Mouse (Mus musculus): ENCODE measurements around the gene Ccdc149.
A peak's percentile ranks its signal among the peaks of the same experiment; 100 is the strongest.

Ccdc149 gene

GRCm38 (mm10) chr5:52449187-52449586, 22.1 kb downstream of the Ccdc149 start:
- peak in 1 of 2 experiments; percentile 20 for DNase-seq (ENCODE audit: low spot score in 2 of 2)

GRCm38 (mm10) chr5:52440278-52440677, 31.0 kb downstream of the Ccdc149 start:
- no peak for DNase-seq (ENCODE audit: low spot score in 2 of 2)

GRCm38 (mm10) chr5:52438946-52439345, 32.4 kb downstream of the Ccdc149 start:
- DNase-seq (ENCODE audit: low spot score in 2 of 2) = no peak

- DNase-seq (ENCODE audit: low spot score in 2 of 2) = no peak
Measured at GRCm38 (mm10) chr5:52435533-52435932, 35.8 kb downstream of the Ccdc149 start.

- no peak for DNase-seq (ENCODE audit: low spot score in 2 of 2)
Measured at GRCm38 (mm10) chr5:52431276-52431844, 40.0 kb downstream of the Ccdc149 start.

- no peak for DNase-seq (ENCODE audit: low spot score in 2 of 2)
Measured at GRCm38 (mm10) chr5:52429731-52430480, 41.4 kb downstream of the Ccdc149 start.

GRCm38 (mm10) chr5:52428613-52429012, 42.7 kb downstream of the Ccdc149 start:
- no peak for DNase-seq (ENCODE audit: low spot score in 2 of 2)

GRCm38 (mm10) chr5:52425819-52426218, 45.5 kb downstream of the Ccdc149 start:
- peak in 1 of 2 experiments; percentile 13 for DNase-seq (ENCODE audit: low spot score in 2 of 2)

GRCm38 (mm10) chr5:52423893-52424292, 47.4 kb downstream of the Ccdc149 start:
- DNase-seq (ENCODE audit: low spot score in 2 of 2) = no peak

- no peak for DNase-seq (ENCODE audit: low spot score in 2 of 2)
Measured at GRCm38 (mm10) chr5:52416485-52416884, 54.8 kb downstream of the Ccdc149 start.

- DNase-seq (ENCODE audit: low spot score in 2 of 2) = no peak
Measured at GRCm38 (mm10) chr5:52415917-52416316, 55.4 kb downstream of the Ccdc149 start.

GRCm38 (mm10) chr5:52415193-52415592, 56.1 kb downstream of the Ccdc149 start:
- no peak for DNase-seq (ENCODE audit: low spot score in 2 of 2)

GRCm38 (mm10) chr5:52411567-52411966, 59.8 kb downstream of the Ccdc149 start:
- DNase-seq (ENCODE audit: low spot score in 2 of 2) = no peak

- no peak for DNase-seq (ENCODE audit: low spot score in 2 of 2)
Measured at GRCm38 (mm10) chr5:52410197-52410596, 61.1 kb downstream of the Ccdc149 start.

GRCm38 (mm10) chr5:52408668-52409315, 62.5 kb downstream of the Ccdc149 start:
- DNase-seq (ENCODE audit: low spot score in 2 of 2) = no peak

- DNase-seq (ENCODE audit: low spot score in 2 of 2) = no peak
Measured at GRCm38 (mm10) chr5:52404373-52404772, 66.9 kb downstream of the Ccdc149 start.

- DNase-seq (ENCODE audit: low spot score in 2 of 2) = no peak
Measured at GRCm38 (mm10) chr5:52393756-52394155, 77.6 kb downstream of the Ccdc149 start.

GRCm38 (mm10) chr5:52391471-52391870, 79.8 kb downstream of the Ccdc149 start:
- DNase-seq (ENCODE audit: low spot score in 2 of 2) = peak; percentile 56 to 69

GRCm38 (mm10) chr5:52390381-52390780, 80.9 kb downstream of the Ccdc149 start:
- peak; percentile 57 to 59 for DNase-seq (ENCODE audit: low spot score in 2 of 2)

GRCm38 (mm10) chr5:52388092-52388749, 83.1 kb downstream of the Ccdc149 start:
- peak; percentile 50 to 69 for DNase-seq (ENCODE audit: low spot score in 2 of 2)

GRCm38 (mm10) chr5:52386016-52386415, 85.3 kb downstream of the Ccdc149 start:
- DNase-seq (ENCODE audit: low spot score in 2 of 2) = no peak

- no peak for DNase-seq (ENCODE audit: low spot score in 2 of 2)
Measured at GRCm38 (mm10) chr5:52383748-52384147, 87.6 kb downstream of the Ccdc149 start.
